Mouse (Mus musculus) kidney, embryonic 15.5 days (tissue): Measurements from ENCODE around the gene Tfap4. TPM values are rescaled to one million over a fixed set of nuclear protein-coding genes. Genes with fewer than 3 reads are reported as not detected.
"Not testable (repeated sequence)": the region's sequence is repeated elsewhere in the genome, so short reads cannot be mapped to it uniquely, and the experiment has no call there.

ENCODE experiments used
- ATAC-seq: fragments of 200-750 bp; cut with Nextera tagmentation; replicated peaks from 2 replicates; pipeline ENCODE4 v1.8.0; 2017; ENCODE audit warnings: moderate TSS enrichment; ENCODE audit not compliant: low FRiP score
- H3K27ac ChIP-seq: fragments of 300-500 bp; sonication (generic); 2 replicates; pipeline ENCODE4 v1.5.1; 2015; ENCODE audit warnings: mild to moderate bottlenecking, inconsistent platforms
- H3K27me3 ChIP-seq: fragments of 300-500 bp; sonication (generic); 2 replicates; pipeline ENCODE4 v1.6.1; 2015; ENCODE audit warnings: inconsistent platforms
- H3K36me3 ChIP-seq: fragments of 300-500 bp; sonication (generic); 2 replicates; pipeline ENCODE4 v1.6.1; 2015; ENCODE audit warnings: inconsistent platforms
- H3K4me1 ChIP-seq: fragments of 300-500 bp; sonication (generic); 2 replicates; pipeline ENCODE4 v1.6.1; 2015; ENCODE audit warnings: inconsistent platforms
- H3K4me2 ChIP-seq: fragments of 300-500 bp; sonication (generic); 2 replicates; pipeline ENCODE4 v1.6.1; 2015; ENCODE audit warnings: moderate library complexity, mild to moderate bottlenecking, inconsistent platforms
- H3K4me3 ChIP-seq: fragments of 300-500 bp; sonication (generic); replicated peaks from 2 replicates; pipeline ENCODE4 v1.5.1; 2015; ENCODE audit warnings: mild to moderate bottlenecking, inconsistent platforms
- H3K9ac ChIP-seq: fragments of 300-500 bp; sonication (generic); 2 replicates; pipeline ENCODE4 v1.6.1; 2015; ENCODE audit warnings: mild to moderate bottlenecking, inconsistent platforms
- H3K9me3 ChIP-seq: fragments of 300-500 bp; sonication (generic); replicated peaks from 2 replicates; pipeline ENCODE4 v1.6.1; 2016; ENCODE audit warnings: inconsistent platforms
- WGBS: fragments of 180-500 bp; shearing (Covaris S2); methylation state at CpG from one replicate; pipeline ENCODE4 v1.1.7; 2015; ENCODE audit warnings: mixed read lengths; 5-methylcytosine and 5-hydroxymethylcytosine counted together
- polyA plus RNA-seq: library from polyadenylated mRNA; unstranded; fragments of >200 nt; fragmentation: Nextera tagmentation; extraction: Ambion mirVana; gene quantifications from 2 replicates; pipeline ENCODE4 v1.2.1, GENCODE M21; 2015

The Tfap4 gene
- polyA plus RNA-seq, 1 experiment from 2014 or later = 24.6 TPM

- 93% methylated on average over 8 of the region's 8 CpGs for WGBS
These were observed 12.8 kb downstream of the Tfap4 start for GRCm38 (mm10) chr16:4546838-4547237.

GRCm38 (mm10) chr16:4544845-4545244 is 14.8 kb downstream of the Tfap4 start:
- Histone ChIP-seq H3K4me3 (no peak overlapping the region), H3K36me3 (peaks cover 54% of the 10 kb centered on the region), H3K4me1 (peaks cover 12% of the 10 kb centered on the region; the same call in 1 of the 2 replicates), H3K27me3 (no peaks in the 10 kb centered on the region), H3K4me2 (no peak overlapping the region), H3K9ac (no peak overlapping the region), H3K27ac (no peak overlapping the region), H3K9me3 (no peaks in the 10 kb centered on the region; the same call in 1 of the 2 replicates)
- ATAC-seq = no peak
- 82% methylated on average over 9 of the region's 9 CpGs for WGBS

More at GRCm38 (mm10) chr16:4546838-4547237, 12.8 kb downstream of the Tfap4 start:
- ATAC-seq = no peak
- no peaks in the 10 kb centered on the region for H3K27me3 ChIP-seq
- H3K4me2 ChIP-seq = no peak overlapping the region
- H3K27ac ChIP-seq = no peak overlapping the region
- no peak overlapping the region for H3K4me3 ChIP-seq
- peaks cover 9% of the 10 kb centered on the region for H3K4me1 ChIP-seq
- H3K9ac ChIP-seq = no peak overlapping the region
- no peaks in the 10 kb centered on the region for H3K9me3 ChIP-seq
- H3K36me3 ChIP-seq = peaks cover 69% of the 10 kb centered on the region

- H3K36me3 ChIP-seq = peaks cover 39% of the 10 kb centered on the region
- no peak overlapping the region for H3K4me2 ChIP-seq
- no peak overlapping the region for H3K9ac ChIP-seq
- ATAC-seq = no peak
- H3K27ac ChIP-seq = no peak overlapping the region
- H3K4me1 ChIP-seq = peaks cover 12% of the 10 kb centered on the region; the same call in 1 of the 2 replicates
- WGBS = 82% methylated on average over 3 of the region's 3 CpGs
- H3K9me3 ChIP-seq = no peaks in the 10 kb centered on the region; the same call in 1 of the 2 replicates
- H3K27me3 ChIP-seq = no peaks in the 10 kb centered on the region
- no peak overlapping the region for H3K4me3 ChIP-seq
These were observed 16.4 kb downstream of the Tfap4 start for GRCm38 (mm10) chr16:4543266-4543665.

- no peak for ATAC-seq
- Histone ChIP-seq H3K27me3 (no peaks in the 10 kb centered on the region), H3K4me1 (peaks cover 12% of the 10 kb centered on the region; the same call in 1 of the 2 replicates), H3K9ac (peak overlapping the region; percentile 19; the same call in 1 of the 2 replicates), H3K9me3 (no peaks in the 10 kb centered on the region; the same call in 1 of the 2 replicates), H3K36me3 (peaks cover 30% of the 10 kb centered on the region), H3K4me3 (peak overlapping the region; percentile 51), H3K4me2 (peak overlapping the region; percentile 64), H3K27ac (peak overlapping the region; percentile 55; the same call in 1 of the 2 replicates)
- 41% methylated on average over 7 of the region's 7 CpGs for WGBS
These were observed 17.3 kb downstream of the Tfap4 start for GRCm38 (mm10) chr16:4542236-4542774.

- H3K36me3 ChIP-seq = peaks cover 24% of the 10 kb centered on the region
- under 1% methylated on average over 43 of the region's 43 CpGs for WGBS
- H3K9ac ChIP-seq = peak within 1 kb of the TSS; percentile 41
- no peaks in the 10 kb centered on the region; the same call in 1 of the 2 replicates for H3K9me3 ChIP-seq
- peak within 1 kb of the TSS; percentile 55 for H3K27ac ChIP-seq
- H3K27me3 ChIP-seq = no peaks in the 10 kb centered on the region
- H3K4me3 ChIP-seq = peak within 1 kb of the TSS; percentile 51
- H3K4me2 ChIP-seq = peak within 1 kb of the TSS; percentile 64
- ATAC-seq = peak; percentile 97
- peaks cover 12% of the 10 kb centered on the region; the same call in 1 of the 2 replicates for H3K4me1 ChIP-seq
These were observed 18.0 kb downstream of the Tfap4 start, which contains the start of gene Srl for GRCm38 (mm10) chr16:4541501-4542198. Srl (minus strand) TSS chr16:4541816.

- no peak for ATAC-seq
- 55% methylated on average over 4 of the region's 4 CpGs for WGBS
These were observed 18.6 kb downstream of the Tfap4 start for GRCm38 (mm10) chr16:4541033-4541432.

GRCm38 (mm10) chr16:4540064-4540775 is 19.4 kb downstream of the Tfap4 start:
- Histone ChIP-seq H3K27ac (no peak overlapping the region), H3K9ac (no peak overlapping the region), H3K36me3 (peaks cover 9% of the 10 kb centered on the region), H3K9me3 (no peaks in the 10 kb centered on the region; the same call in 1 of the 2 replicates), H3K4me2 (no peak overlapping the region), H3K27me3 (no peaks in the 10 kb centered on the region), H3K4me3 (no peak overlapping the region), H3K4me1 (peaks cover 12% of the 10 kb centered on the region; the same call in 1 of the 2 replicates)
- 88% methylated on average over 12 of the region's 12 CpGs for WGBS
- ATAC-seq = no peak

More at GRCm38 (mm10) chr16:4541033-4541432, 18.6 kb downstream of the Tfap4 start:
- Histone ChIP-seq H3K9me3 (no peaks in the 10 kb centered on the region; the same call in 1 of the 2 replicates), H3K4me3 (peak overlapping the region; percentile 51), H3K36me3 (peaks cover 17% of the 10 kb centered on the region), H3K27me3 (no peaks in the 10 kb centered on the region), H3K4me2 (peak overlapping the region; percentile 64), H3K4me1 (peaks cover 12% of the 10 kb centered on the region; the same call in 1 of the 2 replicates), H3K27ac (no peak overlapping the region), H3K9ac (peak overlapping the region; percentile 41; the same call in 1 of the 2 replicates)

GRCm38 (mm10) chr16:4539521-4539920 is 20.1 kb downstream of the Tfap4 start:
- 78% methylated on average over 4 of the region's 4 CpGs for WGBS
- no peaks in the 10 kb centered on the region; the same call in 1 of the 2 replicates for H3K9me3 ChIP-seq

GRCm38 (mm10) chr16:4537616-4538358 is 21.9 kb downstream of the Tfap4 start:
- H3K9me3 ChIP-seq = no peaks in the 10 kb centered on the region; the same call in 1 of the 2 replicates
- H3K4me3 ChIP-seq = no peak overlapping the region
- ATAC-seq = no peak
- no peaks in the 10 kb centered on the region for H3K36me3 ChIP-seq
- no peak overlapping the region for H3K4me2 ChIP-seq
- peaks cover 12% of the 10 kb centered on the region; the same call in 1 of the 2 replicates for H3K4me1 ChIP-seq
- no peaks in the 10 kb centered on the region for H3K27me3 ChIP-seq
- H3K27ac ChIP-seq = no peak overlapping the region
- no peak overlapping the region for H3K9ac ChIP-seq
- 57% methylated on average over 3 of the region's 3 CpGs for WGBS

More at GRCm38 (mm10) chr16:4539521-4539920, 20.1 kb downstream of the Tfap4 start:
- H3K9ac ChIP-seq = no peak overlapping the region
- no peak overlapping the region for H3K4me3 ChIP-seq
- H3K36me3 ChIP-seq = peaks cover 4% of the 10 kb centered on the region; the same call in 1 of the 2 replicates
- no peak overlapping the region for H3K4me2 ChIP-seq
- H3K27ac ChIP-seq = no peak overlapping the region
- peaks cover 12% of the 10 kb centered on the region; the same call in 1 of the 2 replicates for H3K4me1 ChIP-seq
- no peaks in the 10 kb centered on the region for H3K27me3 ChIP-seq
- no peak for ATAC-seq

- H3K4me1 ChIP-seq = peaks cover 13% of the 10 kb centered on the region
- not testable (repeated sequence) for H3K4me3 ChIP-seq, H3K9ac ChIP-seq, H3K27me3 ChIP-seq, H3K27ac ChIP-seq, ATAC-seq, H3K36me3 ChIP-seq, H3K4me2 ChIP-seq, H3K9me3 ChIP-seq
- 81% methylated on average over 12 of the region's 12 CpGs for whole genome bisulfite sequencing
These were observed 32.3 kb downstream of the Tfap4 start for GRCm38 (mm10) chr16:4527373-4527772.
